Comparison of ENCODE assay signal across 14 mouse cellular contexts in the genomic region with DNA sequence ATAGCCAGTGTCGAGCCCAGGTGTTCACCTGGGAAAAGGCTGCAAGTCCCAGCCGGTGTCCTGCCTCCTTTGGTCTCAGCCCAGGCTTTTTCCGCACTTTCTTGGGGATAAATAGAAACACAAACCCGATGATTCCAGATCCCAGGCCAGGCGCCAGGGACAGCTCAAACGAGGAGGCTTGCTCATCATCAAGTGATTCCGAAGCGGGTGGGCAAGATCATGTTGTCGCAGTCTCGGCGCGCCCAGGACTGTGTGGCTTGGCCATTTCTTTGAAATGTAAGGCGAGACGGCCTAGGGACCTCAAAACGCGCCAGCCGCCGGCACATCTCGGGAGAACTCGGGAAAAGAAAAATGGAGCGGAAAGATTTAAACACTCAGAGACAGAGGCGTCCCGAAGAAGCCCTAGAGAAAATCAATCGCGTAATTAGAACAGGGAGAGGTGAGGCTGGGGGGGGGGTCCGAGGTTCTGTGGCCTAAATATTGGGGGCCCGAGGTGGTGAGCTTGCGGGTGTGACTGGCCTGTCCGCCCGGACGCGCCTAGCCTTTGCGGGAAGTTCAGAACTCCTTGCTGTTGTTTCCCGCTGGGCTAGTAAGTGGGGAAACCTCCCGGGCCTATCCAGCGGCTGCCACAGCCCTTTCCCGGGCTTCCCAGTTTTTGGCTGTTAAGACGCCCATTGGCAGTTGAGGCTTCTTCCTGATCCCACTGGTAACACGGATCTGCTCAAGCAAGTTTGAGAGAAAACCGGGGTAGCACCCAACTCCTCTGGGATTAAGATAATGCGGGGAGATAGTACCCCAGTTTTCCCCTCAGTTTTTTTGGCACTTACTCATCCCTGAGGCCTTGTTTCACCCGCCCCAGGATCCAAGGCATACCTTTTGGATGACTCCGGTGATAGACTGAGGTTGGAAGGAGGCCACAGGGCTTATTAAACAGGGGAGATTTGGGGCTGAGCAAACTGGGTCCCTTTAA. TPM values are rescaled to one million over a fixed set of nuclear protein-coding genes. Genes with fewer than 3 reads are reported as not detected.
DNase-seq lines count a peak whose midpoint lies in the region; ATAC-seq and TF ChIP-seq lines count a peak whose summit lies in the region.
"Had no signal": no experiment of that assay in that cellular context is flagged by ENCODE, and none has a peak within 500 bp of the region (broad histone marks: within the 10 kb centered on the region; RNA-seq: fewer than 3 reads in every experiment).

No protein-coding gene starts in this region.

- H3K79me3 ChIP-seq in C2C12 (ENCODE audit: low read depth), result no peaks in the 10 kb centered on the region

- ATAC-seq in limb, embryonic 12.5 days (ENCODE audit: insufficient number of reproducible peaks, insufficient read depth, low FRiP score, low TSS enrichment, low read depth), result no peak
- no peak for ATAC-seq in megakaryocyte-erythroid progenitor cell, adult 5-6 weeks (replicated peaks; ENCODE audit: low FRiP score, low TSS enrichment, poor library complexity, severe bottlenecking)

- H3K9ac ChIP-seq in limb, embryonic 12.5 days (replicated peaks), result 0 out of 2 replicates have a peak overlapping the region, but pooled peaks have one; percentile 12
- H3K9ac ChIP-seq: embryonic facial prominence, embryonic 15.5 days had no signal

- TF ChIP-seq CTCF in C2C12 (IDR thresholded peaks at IDR 0.05; ENCODE audit: control insufficient read depth, insufficient read depth, insufficient read length), result no peak
- no peak for TF ChIP-seq CTCF in left cerebral cortex, adult 2 months (IDR thresholded peaks at IDR 0.05)

- H3K4me1 ChIP-seq in limb, embryonic 12.5 days (replicated peaks), result peaks cover 5% of the 10 kb centered on the region; the same call in 1 of the 2 replicates
- H3K4me1 ChIP-seq in heart, embryonic 10.5 days, result no peaks in the 10 kb centered on the region
- H3K4me1 ChIP-seq: embryonic facial prominence, embryonic 15.5 days had no signal

- H3K4me2 ChIP-seq in limb, embryonic 12.5 days, result peak overlapping the region; percentile 15; the same call in 1 of the 2 replicates
- H3K4me2 ChIP-seq: embryonic facial prominence, embryonic 15.5 days had no signal

- H3K27ac ChIP-seq in limb, embryonic 12.5 days, result no peak overlapping the region
- no peak overlapping the region for H3K27ac ChIP-seq in left cerebral cortex, adult 2 months
- H3K27ac ChIP-seq in heart, embryonic 10.5 days, result no peak overlapping the region
- H3K27ac ChIP-seq: embryonic facial prominence, embryonic 15.5 days had no signal

- H3K4me3 ChIP-seq in C2C12 (ENCODE audit: insufficient read depth, poor library complexity, severe bottlenecking), result peak overlapping the region; percentile 21
- peak overlapping the region; percentile 12 for H3K4me3 ChIP-seq in limb, embryonic 12.5 days (replicated peaks)
- no peak overlapping the region for H3K4me3 ChIP-seq in left cerebral cortex, adult 2 months
- no peak overlapping the region; the same call in 1 of the 2 replicates for H3K4me3 ChIP-seq in heart, embryonic 10.5 days
- H3K4me3 ChIP-seq: embryonic facial prominence, embryonic 15.5 days had no signal

- no peaks in the 10 kb centered on the region for H3K9me3 ChIP-seq in limb, embryonic 12.5 days
- no peaks in the 10 kb centered on the region for H3K9me3 ChIP-seq in heart, embryonic 10.5 days
- H3K9me3 ChIP-seq: embryonic facial prominence, embryonic 15.5 days had no signal

- intact Hi-C loops in gastrocnemius, postnatal 14 days (cut with DNase I; ENCODE audit: low total_unique reads), result no loop called here
- intact Hi-C loops in left cerebral cortex, adult 2 months (cut with DNase I), result no loop called here

- DNase-seq in adrenal gland, adult (ENCODE audit: inconsistent age in 2 of 2, low spot score in 1 of 2), result peak; percentile 51 to 73
- DNase-seq in adrenal gland, postnatal 25 days, result no peak
- peak; percentile 63 for DNase-seq in gastrocnemius, postnatal 14 days
- DNase-seq in left cerebral cortex, adult 2 months (ENCODE audit: extremely low spot score in 1 of 2, low spot score in 2 of 2), result no peak
- no peak for DNase-seq in heart, embryonic 10.5 days (ENCODE audit: low spot score)
- DNase-seq: cerebellum, adult 11 months; kidney, postnatal 10 days; lung, postnatal 10 days had no signal

- H3ac ChIP-seq in C2C12 (ENCODE audit: control insufficient read depth, insufficient read length, low read depth), result peak overlapping the region; percentile 58

- no peaks in the 10 kb centered on the region for H3K36me3 ChIP-seq in C2C12 (ENCODE audit: control insufficient read depth, insufficient read depth)
- H3K36me3 ChIP-seq in limb, embryonic 12.5 days, result no peaks in the 10 kb centered on the region
- no peaks in the 10 kb centered on the region for H3K36me3 ChIP-seq in heart, embryonic 10.5 days
- H3K36me3 ChIP-seq: embryonic facial prominence, embryonic 15.5 days had no signal

- H3K27me3 ChIP-seq in C2C12 (ENCODE audit: control insufficient read depth, insufficient read depth, insufficient read length), result no peaks in the 10 kb centered on the region
- peaks cover 89% of the 10 kb centered on the region for H3K27me3 ChIP-seq in limb, embryonic 12.5 days
- H3K27me3 ChIP-seq in heart, embryonic 10.5 days (ENCODE audit: insufficient read depth, poor library complexity, severe bottlenecking), result peaks cover 99% of the 10 kb centered on the region

- 3% methylated on average over 43 of the region's 43 CpGs for WGBS in limb, embryonic 12.5 days
- under 1% methylated on average over 43 of the region's 43 CpGs for WGBS in heart, embryonic 10.5 days

- H3K79me2 ChIP-seq in C2C12 (ENCODE audit: control insufficient read depth, insufficient read depth), result peaks cover 4% of the 10 kb centered on the region

TF ChIP-seq in C2C12, 6 proteins besides CTCF, POLR2A, EP300 and RAD21:
- TF ChIP-seq FOSL1 (IDR thresholded peaks at IDR 0.05; ENCODE audit: insufficient read depth, low read length, poor library complexity, severe bottlenecking) (no peak), MYOD1 (IDR thresholded peaks at IDR 0.05; ENCODE audit: control insufficient read depth, insufficient read length, low read depth) (no peak), MYOG (IDR thresholded peaks at IDR 0.05; ENCODE audit: control insufficient read depth, extremely low read depth, insufficient read length) (no peak), USF1 (IDR thresholded peaks at IDR 0.05; ENCODE audit: low read depth) (no peak), CEBPB (IDR thresholded peaks at IDR 0.05; ENCODE audit: low read depth) (no peak), MAX (IDR thresholded peaks at IDR 0.05) (no peak)
TF ChIP-seq in C2C12: peak in this region for 0.

RNA-seq across cellular contexts. Expression of a gene that starts 8.8 kb away (rescaled TPM):
- total RNA-seq in adrenal gland, postnatal 25 days (2021), result 7.3 and 8.4 TPM in 2 replicates
- 3.4 TPM for polyA plus RNA-seq in C2C12 (2012; fragmentation: generic; extraction: Trizol)
- total RNA-seq in gastrocnemius, postnatal 14 days (2021), result 1 to 10 TPM; 3.8 to 5.0 TPM
- polyA plus RNA-seq in limb, embryonic 12.5 days (2016; fragmentation: Nextera tagmentation; extraction: Ambion mirVana), result 3.8 and 6.7 TPM in 2 replicates
- total RNA-seq in left cerebral cortex, adult 2 months (2021), result not detected
- polyA plus RNA-seq in heart, embryonic 10.5 days (2016; fragmentation: Nextera tagmentation; extraction: Ambion mirVana), result 0.81 and 6.6 TPM in 2 replicates
- not detected in 2 replicates for total RNA-seq in megakaryocyte-erythroid progenitor cell, adult 5-6 weeks (2014; fragmentation: Nextera tagmentation)
- not detected in 2 replicates for total RNA-seq in megakaryocyte-erythroid progenitor cell, adult 5-6 weeks (2017)
- total RNA-seq: neutrophil, adult 5-6 weeks had no signal

RNA-seq across cellular contexts. Expression of a gene that starts 29.5 kb away (rescaled TPM):
- 59.4 and 68.1 TPM in 2 replicates for total RNA-seq in adrenal gland, postnatal 25 days (2021)
- polyA plus RNA-seq in C2C12 (2012; fragmentation: generic; extraction: Trizol), result 10.6 TPM
- 1 to 10 TPM; 5.2 to 5.9 TPM for total RNA-seq in gastrocnemius, postnatal 14 days (2021)
- 3.9 and 4.4 TPM in 2 replicates for polyA plus RNA-seq in limb, embryonic 12.5 days (2016; fragmentation: Nextera tagmentation; extraction: Ambion mirVana)
- total RNA-seq in left cerebral cortex, adult 2 months (2021), result not detected
- polyA plus RNA-seq in heart, embryonic 10.5 days (2016; fragmentation: Nextera tagmentation; extraction: Ambion mirVana), result 0.23 and 1.8 TPM in 2 replicates
- total RNA-seq in megakaryocyte-erythroid progenitor cell, adult 5-6 weeks (2014; fragmentation: Nextera tagmentation), result not detected in 2 replicates
- not detected in 2 replicates for total RNA-seq in megakaryocyte-erythroid progenitor cell, adult 5-6 weeks (2017)
- total RNA-seq: neutrophil, adult 5-6 weeks had no signal

RNA-seq across cellular contexts. Expression of a gene that starts 37.1 kb away (rescaled TPM):
- 21.5 and 26.7 TPM in 2 replicates for total RNA-seq in adrenal gland, postnatal 25 days (2021)
- polyA plus RNA-seq in C2C12 (2012; fragmentation: generic; extraction: Trizol), result 1.1 TPM
- total RNA-seq in gastrocnemius, postnatal 14 days (2021), result 1 to 10 TPM; 1.1 to 1.2 TPM
- polyA plus RNA-seq in limb, embryonic 12.5 days (2016; fragmentation: Nextera tagmentation; extraction: Ambion mirVana), result 3.9 and 4.0 TPM in 2 replicates
- total RNA-seq in left cerebral cortex, adult 2 months (2021), result not detected
- 0.06 and 1.7 TPM in 2 replicates for polyA plus RNA-seq in heart, embryonic 10.5 days (2016; fragmentation: Nextera tagmentation; extraction: Ambion mirVana)
- total RNA-seq in megakaryocyte-erythroid progenitor cell, adult 5-6 weeks (2014; fragmentation: Nextera tagmentation), result not detected in 2 replicates
- not detected in 2 replicates for total RNA-seq in megakaryocyte-erythroid progenitor cell, adult 5-6 weeks (2017)
- total RNA-seq: heart, adult 18-20 months; neutrophil, adult 5-6 weeks had no signal
- polyA plus RNA-seq: embryonic facial prominence, embryonic 15.5 days had no signal

RNA-seq across cellular contexts. Expression of a gene that starts 51.3 kb away (rescaled TPM):
- total RNA-seq in adrenal gland, postnatal 25 days (2021), result 0.85 and 1.5 TPM in 2 replicates
- 9.4 TPM for polyA plus RNA-seq in C2C12 (2012; fragmentation: generic; extraction: Trizol)
- 1 to 10 TPM; 5.7 to 5.8 TPM for total RNA-seq in gastrocnemius, postnatal 14 days (2021)
- 3.6 TPM in 2 replicates for polyA plus RNA-seq in limb, embryonic 12.5 days (2016; fragmentation: Nextera tagmentation; extraction: Ambion mirVana)
- not detected for total RNA-seq in left cerebral cortex, adult 2 months (2021)
- 0.49 TPM in 1 of 2 replicates, not detected in the other for polyA plus RNA-seq in heart, embryonic 10.5 days (2016; fragmentation: Nextera tagmentation; extraction: Ambion mirVana)
- total RNA-seq in megakaryocyte-erythroid progenitor cell, adult 5-6 weeks (2014; fragmentation: Nextera tagmentation), result not detected in 2 replicates
- not detected in 2 replicates for total RNA-seq in megakaryocyte-erythroid progenitor cell, adult 5-6 weeks (2017)
- total RNA-seq: heart, adult 18-20 months; neutrophil, adult 5-6 weeks had no signal
- polyA plus RNA-seq: embryonic facial prominence, embryonic 15.5 days had no signal

Comparison
In these comparisons a context has a peak if more than half of its experiments do, and no peak if none do; other contexts are left out.
1. DNase-seq: peak in adrenal gland, adult (2 of 2) and gastrocnemius, postnatal 14 days (single experiment); none in adrenal gland, postnatal 25 days (single experiment), left cerebral cortex, adult 2 months (0 of 2) and heart, embryonic 10.5 days (single experiment).
2. H3K4me3 ChIP-seq: peak in C2C12 (single experiment) and limb, embryonic 12.5 days (single experiment); none in left cerebral cortex, adult 2 months (single experiment) and heart, embryonic 10.5 days (single experiment).
3. RNA of a gene that starts 29.5 kb away (total RNA-seq): 59.4 to 68.1 TPM in adrenal gland, postnatal 25 days and 5.2 to 5.9 TPM in gastrocnemius, postnatal 14 days; not detected in left cerebral cortex, adult 2 months and not detected in megakaryocyte-erythroid progenitor cell, adult 5-6 weeks; every median in the first group is over 4 times any median in the second.
4. RNA of a gene that starts 37.1 kb away (total RNA-seq): 21.5 to 26.7 TPM in adrenal gland, postnatal 25 days; 1.1 to 1.2 TPM in gastrocnemius, postnatal 14 days, not detected in left cerebral cortex, adult 2 months and not detected in megakaryocyte-erythroid progenitor cell, adult 5-6 weeks; every median in the first group is over 10 times any median in the second.